Mouse (Mus musculus) ES-E14 (cell line): ENCODE results near the gene Chsy1. TPM values are rescaled to one million over a fixed set of nuclear protein-coding genes. Genes with fewer than 3 reads are reported as not detected.

Experiments used
- DNase-seq: peaks from one replicate; pipeline ENCODE4 v3.0.0-alpha.2; 2013; ENCODE audit warnings: low read depth, low spot score
- H3K27ac ChIP-seq: 2 replicates; pipeline ENCODE4 v1.5.1; 2012; ENCODE audit warnings: low read depth, mild to moderate bottlenecking, low read length, moderate library complexity, mixed read lengths; ENCODE audit not compliant: poor library complexity, insufficient read depth, severe bottlenecking
- H3K36me3 ChIP-seq: 2 replicates; pipeline ENCODE4 v1.6.1; 2012; ENCODE audit warnings: mild to moderate bottlenecking, low read length, moderate library complexity, mixed read lengths; ENCODE audit not compliant: control insufficient read depth, poor library complexity, insufficient read depth, severe bottlenecking
- H3K4me1 ChIP-seq, 2 experiments: fragments of 150-350 bp in 1 of 2; sonication (generic) in 1 of 2; 2 replicates each; pipeline ENCODE4 v1.6.1; 2012; ENCODE audit warnings: low read length in 2 of 2, mild to moderate bottlenecking in 1 of 2, mixed read lengths in 1 of 2; ENCODE audit not compliant: control insufficient read depth in 2 of 2, insufficient read depth in 2 of 2, poor library complexity in 1 of 2
- H3K4me3 ChIP-seq, 2 experiments: fragments of 150-350 bp in 1 of 2; sonication (generic) in 1 of 2; 2 replicates each; pipeline ENCODE4 v1.5.1; 2012; ENCODE audit warnings: low read length in 2 of 2, low read depth in 1 of 2, mild to moderate bottlenecking in 1 of 2, mixed read lengths in 1 of 2; ENCODE audit not compliant: insufficient read depth in 1 of 2, poor library complexity in 1 of 2, severe bottlenecking in 1 of 2
- H3K9ac ChIP-seq: 2 replicates; pipeline ENCODE4 v1.6.1; 2012; ENCODE audit warnings: low read depth, mild to moderate bottlenecking, low read length, mixed read lengths; ENCODE audit not compliant: poor library complexity, insufficient read depth, severe bottlenecking
- H3K9me3 ChIP-seq: fragments of 150-350 bp; sonication (generic); 2 replicates; pipeline ENCODE4 v1.6.1; 2012; ENCODE audit warnings: low read depth, mild to moderate bottlenecking, low read length; ENCODE audit not compliant: control insufficient read depth, insufficient read depth
- CHD2 ChIP-seq: IDR thresholded peaks from 2 replicates; pipeline ENCODE4 v1.6.1; 2014; ENCODE audit warnings: mild to moderate bottlenecking, low read depth, low read length, inconsistent platforms
- HCFC1 ChIP-seq: IDR thresholded peaks from 2 replicates; pipeline ENCODE4 v1.6.1; 2012; ENCODE audit warnings: low read length, inconsistent platforms, borderline replicate concordance; ENCODE audit not compliant: insufficient read depth
- MAFK ChIP-seq: IDR thresholded peaks from 2 replicates; pipeline ENCODE4 v1.6.1; 2014; ENCODE audit warnings: mild to moderate bottlenecking, low read depth, low read length, inconsistent platforms; ENCODE audit not compliant: insufficient read depth
- ZC3H11A ChIP-seq: IDR thresholded peaks from 2 replicates; pipeline ENCODE4 v1.6.1; 2012; ENCODE audit warnings: low read depth, mild to moderate bottlenecking, inconsistent platforms, low read length, borderline replicate concordance
- ZNF384 ChIP-seq: IDR thresholded peaks from 2 replicates; pipeline ENCODE4 v1.6.1; 2012; ENCODE audit warnings: low read depth, low read length, inconsistent platforms
- in situ Hi-C, 2 experiments: fragments of 600-800 bp; cut with MboI; formaldehyde crosslinking; loops; one replicate each; pipeline ENCODE4 v1.15.1; 2025; ENCODE audit warnings: low sequenced_read_pairs in 2 of 2, inconsistent platforms in 1 of 2; ENCODE audit not compliant: unreplicated experiment in 2 of 2
- total RNA-seq: library from RNA; depleted of rRNA; stranded (reverse); fragments of 300-350 nt; gene quantifications from 2 replicates; pipeline ENCODE4 v1.2.3, GENCODE M21; 2012

The Chsy1 gene
- total RNA-seq, 1 experiment: 30.8 TPM

DNA sequence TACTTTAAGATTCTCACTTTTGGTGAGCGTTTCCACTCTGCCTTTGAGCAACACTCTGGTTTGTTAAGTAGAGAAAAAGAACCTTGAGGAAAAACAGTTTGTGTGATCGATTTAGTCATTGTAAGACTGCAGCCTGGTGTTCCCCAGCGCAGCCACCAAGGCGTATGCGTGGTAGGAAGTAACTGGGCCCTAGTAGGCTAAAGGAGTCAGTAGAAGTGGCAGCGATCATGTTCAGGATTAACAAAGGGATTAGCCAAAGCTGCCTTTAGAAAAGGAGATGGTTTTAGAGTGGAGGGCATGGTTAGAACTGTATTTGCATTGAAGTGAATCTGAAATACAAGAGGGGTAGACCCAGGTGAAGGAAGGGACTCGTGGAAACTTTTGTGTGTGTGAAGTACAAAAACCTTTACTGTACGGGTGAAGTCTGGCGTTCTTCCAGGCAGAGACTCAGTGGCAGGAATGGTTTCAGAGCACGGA lies 1.4 kb downstream of the Chsy1 start:
- Histone ChIP-seq H3K27ac (no peak overlapping the region), H3K9ac (peak overlapping the region; percentile 83; the same call in 1 of the 2 replicates), H3K4me1 (no peaks in the 10 kb centered on the region), H3K9me3 (no peaks in the 10 kb centered on the region), H3K36me3 (peaks cover 1% of the 10 kb centered on the region; the same call in 1 of the 2 replicates), H3K4me3 (peak overlapping the region; percentile 79 to 90)
- in situ Hi-C loops: loop anchor here (25.0 kb wide), 2 partner anchors 202 to 552 kb away; no protein-coding TSS in a partner anchor
- no peak for DNase-seq
- TF ChIP-seq ZNF384 (no peak), MAFK (no peak), CHD2 (no peak), ZC3H11A (no peak), HCFC1 (no peak)

DNA sequence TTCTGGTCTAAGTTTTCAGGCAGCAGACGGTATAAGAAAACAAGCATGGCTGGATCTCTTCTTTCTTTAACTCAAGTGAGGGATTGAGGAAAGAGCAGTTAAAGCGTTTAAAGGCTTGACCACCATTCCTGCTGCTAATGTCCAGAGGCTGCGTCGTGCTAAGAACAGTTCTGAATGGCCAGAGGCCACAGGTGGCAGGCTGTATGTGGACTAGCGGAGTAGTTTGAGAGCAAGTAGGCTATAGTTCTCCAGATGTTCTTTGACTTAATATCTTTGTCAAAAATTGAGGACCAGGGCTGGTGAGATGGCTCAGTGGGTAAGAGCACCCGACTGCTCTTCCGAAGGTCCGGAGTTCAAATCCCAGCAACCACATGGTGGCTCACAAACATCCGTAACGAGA lies 1.9 kb downstream of the Chsy1 start:
- no peaks in the 10 kb centered on the region for H3K9me3 ChIP-seq
- no peaks in the 10 kb centered on the region for H3K4me1 ChIP-seq
- TF ChIP-seq MAFK: no peak
- no peak for TF ChIP-seq ZC3H11A
- no peak for TF ChIP-seq CHD2
- H3K4me3 ChIP-seq: no peak overlapping the region
- no peak for DNase-seq
- H3K9ac ChIP-seq: no peak overlapping the region
- in situ Hi-C loops: loop anchor here (25.0 kb wide), 2 partner anchors 201 to 551 kb away; no protein-coding TSS in a partner anchor
- H3K36me3 ChIP-seq: peaks cover 1% of the 10 kb centered on the region; the same call in 1 of the 2 replicates
- H3K27ac ChIP-seq: no peak overlapping the region

DNA sequence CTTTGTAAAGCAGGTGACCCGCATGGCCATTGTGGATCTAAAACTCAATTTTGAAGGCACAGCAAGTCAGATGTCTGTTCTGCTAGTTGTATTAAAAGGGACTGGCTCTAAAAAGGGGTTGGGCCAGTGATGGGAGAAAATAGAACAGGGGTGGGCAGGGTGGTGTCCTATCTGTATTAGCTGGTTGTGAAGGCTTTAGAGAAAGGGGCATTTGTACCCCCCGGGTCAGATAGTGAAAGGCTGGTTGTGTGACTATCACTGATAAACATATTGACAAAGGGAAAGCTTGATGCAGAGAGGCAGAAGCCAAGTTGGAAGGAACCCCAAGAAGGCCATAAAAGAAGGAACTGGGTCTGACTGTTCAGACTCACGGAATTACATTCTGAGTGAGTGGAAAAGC lies 4.2 kb downstream of the Chsy1 start:
- in situ Hi-C loops: loop anchor here (25.0 kb wide), 2 partner anchors 199 to 549 kb away; no protein-coding TSS in a partner anchor
- Histone ChIP-seq H3K36me3 (peaks cover 1% of the 10 kb centered on the region; the same call in 1 of the 2 replicates), H3K4me1 (no peaks in the 10 kb centered on the region), H3K9me3 (no peaks in the 10 kb centered on the region), H3K27ac (no peak overlapping the region), H3K9ac (no peak overlapping the region), H3K4me3 (no peak overlapping the region)
- TF ChIP-seq CHD2 (no peak), ZC3H11A (no peak), ZNF384 (no peak), MAFK (no peak), HCFC1 (no peak)
- DNase-seq: no peak

DNA sequence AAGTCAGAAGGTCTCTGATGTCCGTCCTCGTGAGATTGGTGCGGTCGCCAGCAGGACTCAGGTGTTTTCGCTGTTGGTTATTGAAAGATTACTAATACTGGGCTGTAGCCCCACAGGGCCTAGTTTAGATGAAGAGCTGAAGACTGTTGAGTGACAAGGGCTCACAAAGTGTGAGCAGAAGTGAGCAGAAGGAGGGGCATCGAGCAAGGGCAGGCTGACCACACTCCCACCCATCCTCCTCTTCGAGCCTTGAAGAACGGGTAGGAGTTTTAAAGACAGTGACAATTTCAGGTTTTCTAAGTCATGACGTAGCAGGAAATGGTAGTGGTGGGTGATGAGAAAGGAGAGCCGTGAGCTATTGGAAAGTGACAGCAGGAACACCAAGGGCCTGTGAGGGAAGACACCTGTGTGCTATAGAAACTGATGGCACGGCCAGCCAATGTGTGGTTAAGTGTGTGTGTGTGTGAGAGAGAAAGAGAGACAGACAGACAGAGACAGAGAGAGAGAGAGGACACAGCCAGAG lies 6.6 kb downstream of the Chsy1 start:
- Histone ChIP-seq H3K9ac (no peak overlapping the region), H3K27ac (no peak overlapping the region), H3K36me3 (peaks cover 1% of the 10 kb centered on the region; the same call in 1 of the 2 replicates), H3K9me3 (no peaks in the 10 kb centered on the region), H3K4me3 (no peak overlapping the region), H3K4me1 (no peaks in the 10 kb centered on the region)
- TF ChIP-seq ZNF384 (no peak), ZC3H11A (no peak), CHD2 (no peak), HCFC1 (no peak), MAFK (no peak)
- in situ Hi-C loops: loop anchor here (25.0 kb wide), 2 partner anchors 196 to 546 kb away; no protein-coding TSS in a partner anchor
- DNase-seq: no peak
